Mouse (Mus musculus) gastrocnemius, postnatal 4 days (tissue): ENCODE measurements at regions not wholly inside any gene's neighbourhood (a gene's known extent, or its start where the extent isn't known, plus 50 kb on each side); places are given as distances from the start of the nearest gene placed in this dataset.
A peak's percentile ranks its signal among the peaks of the same experiment; 100 is the strongest.

Source experiments
- DNase-seq, 2 experiments: peaks; one replicate each; pipeline ENCODE4 v3.0.0; 2021 to 2022; ENCODE audit warnings: low spot score in 2 of 2, mixed read lengths in 2 of 2

DNA sequence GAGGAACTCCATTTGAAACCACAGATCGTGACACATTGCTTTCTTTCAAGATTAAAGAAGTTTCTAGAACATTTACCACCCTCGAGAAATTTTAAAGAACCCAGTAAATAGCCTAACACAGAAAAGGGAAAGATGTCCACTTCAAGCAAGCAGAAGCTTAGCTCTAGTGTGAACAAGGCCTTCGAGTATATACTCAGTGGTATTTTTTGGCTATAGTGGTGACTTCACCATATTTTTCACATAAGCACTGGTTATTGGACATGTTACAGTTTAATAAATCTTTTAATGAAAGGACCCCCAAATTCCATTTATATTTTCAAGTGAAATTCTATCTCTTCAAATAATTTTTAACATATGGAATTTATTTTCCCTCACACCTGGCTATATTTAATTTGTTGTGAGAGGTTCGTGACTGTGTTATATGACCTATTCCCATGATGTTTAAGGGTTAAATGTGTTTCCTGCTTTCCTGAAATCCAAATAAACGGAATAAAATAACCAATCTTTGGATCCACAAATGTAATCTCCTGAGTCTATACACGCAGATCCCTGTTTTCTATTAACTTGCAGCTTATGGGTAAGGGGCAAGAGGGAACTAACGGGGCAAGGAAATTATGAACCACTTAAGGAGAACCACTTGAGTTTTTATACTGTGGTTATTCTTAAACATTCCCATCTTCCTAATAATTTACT, 60.6 kb upstream of the Tas2r134 start:
- no peak for DNase-seq

- no peak for DNase-seq
Observed at GRCm38 (mm10) chr2:51563881-51564280, 63.4 kb upstream of the Tas2r134 start.

DNA sequence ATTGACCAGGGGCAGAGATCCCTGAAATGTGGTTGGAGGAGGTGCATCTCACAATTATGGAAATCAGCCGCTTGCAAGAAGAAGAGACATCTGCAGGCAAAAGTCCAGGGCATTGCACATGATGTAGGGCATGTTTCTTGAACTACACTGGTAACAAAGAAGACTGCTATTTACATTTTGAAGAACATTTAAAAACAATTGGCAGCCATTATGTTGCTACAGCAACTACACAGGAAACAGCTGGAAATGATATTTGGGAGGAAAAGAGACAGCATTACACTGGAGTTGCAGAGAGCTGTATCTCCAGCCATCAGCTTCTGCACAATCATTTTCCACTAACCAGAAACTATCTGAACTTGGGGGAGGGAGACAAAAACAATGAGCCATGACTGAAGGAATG, 64.1 kb upstream of the Tas2r134 start:
- no peak for DNase-seq

GRCm38 (mm10) chr2:51550863-51551262, 76.4 kb upstream of the Tas2r134 start:
- DNase-seq: no peak

GRCm38 (mm10) chr2:51549125-51549524, 78.2 kb upstream of the Tas2r134 start:
- no peak for DNase-seq

DNA sequence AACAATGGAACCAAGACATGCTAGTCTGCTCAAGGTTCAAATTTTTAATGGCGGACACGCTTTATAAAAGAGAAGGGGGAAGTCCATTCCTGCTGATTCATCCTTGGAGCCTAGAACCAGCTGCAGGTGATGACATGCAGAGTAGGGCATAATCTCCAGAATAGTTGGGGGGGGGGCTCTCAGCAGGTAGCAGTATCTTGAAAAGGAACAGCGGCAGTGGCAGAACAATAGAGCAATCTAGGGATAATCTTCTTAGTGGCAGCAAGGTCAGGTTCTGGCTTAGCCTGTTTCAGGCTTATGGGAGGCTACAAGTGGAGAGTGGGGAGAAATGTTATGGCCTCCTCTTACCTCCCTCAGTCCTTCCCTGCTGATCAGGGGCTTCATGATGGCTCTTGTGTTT, 81.1 kb upstream of the Tas2r134 start:
- DNase-seq: no peak

DNA sequence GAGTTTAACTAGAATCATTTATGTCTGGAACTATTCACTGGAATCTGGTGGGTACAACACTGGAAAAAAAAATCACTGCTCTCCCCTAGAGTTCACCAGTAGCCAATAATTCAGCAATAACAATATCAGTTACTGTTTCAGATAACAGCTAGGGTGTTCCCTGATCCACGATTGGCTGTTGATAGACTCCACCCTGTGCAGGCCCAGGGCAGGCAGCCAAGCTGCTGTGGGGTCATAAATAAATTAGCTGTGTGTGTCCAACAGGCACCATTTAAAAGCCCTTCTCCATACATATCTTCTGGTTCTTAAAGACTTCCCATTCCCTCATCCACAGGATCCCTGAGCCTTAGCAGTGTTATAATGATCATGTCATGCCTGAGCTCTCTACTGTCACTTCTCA, 83.4 kb upstream of the Tas2r134 start:
- no peak for DNase-seq

GRCm38 (mm10) chr2:51542272-51542671, 85.0 kb upstream of the Tas2r134 start:
- no peak for DNase-seq

GRCm38 (mm10) chr2:51532709-51533414, 94.4 kb upstream of the Tas2r134 start:
- DNase-seq: no peak

DNA sequence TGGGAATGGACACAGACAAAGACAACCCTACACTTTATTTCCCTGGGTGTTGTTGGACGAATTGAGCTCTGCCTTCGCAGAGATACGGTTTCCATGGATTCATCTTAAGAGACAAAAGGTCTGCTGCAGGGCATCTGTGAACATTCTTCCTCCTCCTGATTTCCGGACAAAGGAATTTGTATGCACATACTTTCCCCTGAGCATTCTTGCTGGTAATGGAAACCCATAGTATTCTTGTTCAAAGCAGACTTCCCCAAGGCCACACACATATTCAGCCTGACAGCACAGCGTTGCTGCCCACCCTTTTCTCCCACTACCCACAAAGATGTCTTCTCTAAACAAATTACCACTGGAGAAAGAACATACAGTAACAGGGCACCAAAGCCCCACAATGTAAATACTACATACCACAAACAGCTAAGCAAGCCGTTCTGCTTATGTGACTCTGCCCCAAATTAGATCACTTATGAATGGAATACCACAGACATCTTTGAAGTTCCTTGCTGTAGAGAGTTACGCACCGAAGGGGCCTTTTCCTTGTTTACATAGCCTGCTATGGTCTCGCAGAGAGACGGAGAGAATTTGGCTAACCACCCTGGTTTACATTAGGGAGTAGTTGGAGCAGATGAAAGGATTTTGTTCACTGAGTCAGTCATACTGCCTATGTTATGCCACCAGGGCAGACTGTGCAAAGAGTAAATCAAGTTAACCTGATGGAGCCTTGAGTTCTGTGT, 96.0 kb upstream of the Tas2r134 start:
- no peak for DNase-seq

GRCm38 (mm10) chr2:51522766-51523165, 104.5 kb upstream of the Tas2r134 start:
- DNase-seq: no peak

DNA sequence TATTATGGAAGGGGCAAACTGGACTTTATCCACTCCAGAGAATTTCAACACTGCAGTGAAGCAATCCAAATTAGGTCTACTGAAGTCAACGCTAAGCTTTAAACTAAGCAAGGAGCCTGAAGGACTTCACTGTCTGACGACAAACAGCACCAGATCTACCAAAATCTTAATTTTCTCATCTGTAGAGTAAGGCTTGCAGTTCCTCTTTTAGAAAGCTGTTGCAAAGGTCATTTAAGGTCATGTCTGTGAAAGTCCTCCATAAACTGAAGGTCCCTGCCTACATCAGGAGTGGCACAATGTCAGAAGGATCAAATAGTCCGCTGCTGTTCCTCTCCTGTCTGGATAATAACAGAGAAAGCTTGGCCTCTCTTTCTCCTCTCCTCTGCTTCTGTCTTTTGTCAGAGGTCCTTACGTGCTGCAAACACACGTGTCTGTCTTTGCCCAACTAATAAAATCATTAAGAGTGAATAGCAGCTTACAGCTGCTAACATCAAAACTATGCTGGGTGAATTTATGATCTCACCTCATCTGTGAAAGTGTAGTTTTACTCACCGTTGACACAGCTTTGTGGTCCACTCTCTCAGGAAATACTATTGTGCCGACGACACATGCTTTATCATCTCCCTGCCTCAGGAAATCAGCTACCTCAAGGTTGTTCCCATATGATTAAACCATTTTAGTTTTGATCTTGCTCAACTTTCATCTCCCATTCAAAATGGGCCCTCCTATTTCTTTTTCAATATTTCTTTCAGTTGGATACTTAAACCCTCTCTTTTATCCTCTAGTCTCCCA, 117.9 kb upstream of the Tas2r134 start:
- DNase-seq: no peak

DNA sequence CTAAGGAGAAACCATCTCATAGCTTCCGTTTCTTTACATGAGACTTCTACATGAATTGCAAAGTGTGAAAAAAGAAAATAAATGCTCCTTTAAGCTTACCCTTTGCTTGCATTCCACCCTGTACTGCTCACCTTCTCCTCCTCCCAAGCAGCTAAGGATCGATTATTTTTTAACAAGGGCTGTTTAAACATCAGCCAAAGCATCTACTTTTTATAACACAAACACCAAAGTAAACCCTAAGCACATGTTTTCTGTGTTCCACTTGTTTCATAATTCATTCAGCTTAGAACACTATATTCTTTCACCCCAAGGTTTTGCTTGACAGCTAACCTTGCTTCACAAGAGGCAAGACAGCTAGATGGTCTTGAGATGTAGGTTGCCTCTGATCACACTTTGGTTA, 129.4 kb upstream of the Tas2r134 start:
- DNase-seq: no peak

GRCm38 (mm10) chr2:51473753-51474152, 153.6 kb upstream of the Tas2r134 start:
- DNase-seq: no peak

DNA sequence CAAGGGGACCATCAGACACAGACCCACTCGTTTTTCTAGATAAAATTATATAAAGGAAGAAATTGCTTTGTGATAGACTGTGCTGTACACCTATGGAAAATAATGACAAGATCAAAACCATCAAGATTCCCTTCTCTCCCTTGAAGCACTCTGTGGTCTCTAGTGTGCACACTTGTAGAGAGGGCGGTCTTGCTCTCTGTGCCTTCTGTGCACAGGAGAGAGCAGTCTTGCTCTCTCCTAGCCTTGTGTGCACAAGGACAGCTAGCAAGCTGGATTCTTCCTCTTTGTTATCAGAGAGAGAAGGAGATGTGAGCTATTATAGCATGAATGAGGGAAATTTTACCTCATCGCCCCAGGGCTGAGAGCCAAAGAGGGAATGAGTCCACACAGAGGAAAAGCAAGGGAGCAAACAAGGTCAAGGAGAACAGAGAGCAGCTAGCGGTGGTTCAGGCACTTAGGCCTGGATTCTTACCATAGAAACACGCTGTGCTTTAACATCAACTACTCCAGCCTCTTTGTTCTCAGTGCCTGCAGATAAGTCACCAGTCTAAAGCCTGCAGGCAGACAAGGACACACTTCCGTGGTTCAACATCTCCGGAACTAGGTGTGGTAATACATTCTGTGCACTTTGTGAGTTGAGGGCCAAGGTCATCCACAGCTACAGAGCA, 160.2 kb upstream of the Tas2r134 start:
- no peak for DNase-seq

DNA sequence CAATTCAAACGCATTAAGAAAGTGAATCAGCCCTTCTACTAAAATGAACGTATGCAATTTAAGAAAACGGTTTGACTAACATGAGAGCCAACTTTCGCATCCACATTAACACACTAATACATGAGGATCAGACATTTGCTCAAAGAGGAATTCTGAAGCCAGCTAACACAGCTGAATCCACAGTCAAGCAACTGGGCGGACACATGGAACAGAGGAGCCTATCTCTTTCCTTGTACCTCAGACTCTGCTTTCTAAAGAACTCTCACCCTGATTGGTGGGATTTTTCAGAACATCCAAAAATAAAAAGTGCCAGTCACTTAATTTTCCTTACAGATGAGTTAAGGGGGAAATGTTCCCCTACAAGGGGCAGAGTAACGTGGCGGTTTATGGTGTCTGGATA, 161.3 kb upstream of the Tas2r134 start:
- DNase-seq: no peak

DNA sequence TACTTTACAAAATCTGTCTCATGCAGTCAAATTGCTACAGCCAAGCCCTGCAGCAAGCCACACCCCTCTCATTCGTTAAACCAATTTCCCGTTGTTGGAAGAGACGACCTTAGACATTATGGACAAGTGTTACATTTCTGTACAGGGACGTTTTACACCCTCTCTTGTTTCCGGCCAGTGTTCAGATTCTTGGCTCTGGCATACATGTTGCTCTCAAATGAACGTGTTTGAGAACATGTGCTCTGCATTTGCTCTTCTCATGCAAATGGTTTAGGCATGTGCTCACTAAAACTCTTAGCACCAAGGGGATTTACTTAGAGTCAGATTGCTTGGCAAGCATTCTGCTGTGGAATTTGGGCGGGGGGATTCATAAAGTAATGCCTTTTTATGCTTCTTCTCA, 161.7 kb upstream of the Tas2r134 start:
- DNase-seq: peak in 1 of 2 experiments; percentile 38

DNA sequence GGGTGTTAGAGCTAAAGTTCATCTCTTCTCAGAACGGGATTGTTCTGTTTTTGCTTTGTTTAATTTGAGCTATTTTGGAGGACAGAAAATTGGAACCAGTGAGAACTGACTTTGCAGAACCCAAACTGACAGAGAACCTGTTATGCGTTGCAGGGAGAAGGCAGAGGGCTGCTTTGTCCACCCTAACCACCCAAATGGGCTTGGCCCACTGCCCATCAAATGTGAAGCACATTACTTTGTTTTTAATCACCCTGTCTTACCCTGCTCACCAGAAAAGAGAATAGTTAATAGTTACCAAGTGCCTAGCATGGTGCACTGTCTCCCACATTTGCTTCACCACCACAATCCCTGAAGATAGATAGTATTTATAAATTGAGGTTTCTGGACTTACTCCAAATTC, 163.0 kb upstream of the Tas2r134 start:
- DNase-seq: no peak

DNA sequence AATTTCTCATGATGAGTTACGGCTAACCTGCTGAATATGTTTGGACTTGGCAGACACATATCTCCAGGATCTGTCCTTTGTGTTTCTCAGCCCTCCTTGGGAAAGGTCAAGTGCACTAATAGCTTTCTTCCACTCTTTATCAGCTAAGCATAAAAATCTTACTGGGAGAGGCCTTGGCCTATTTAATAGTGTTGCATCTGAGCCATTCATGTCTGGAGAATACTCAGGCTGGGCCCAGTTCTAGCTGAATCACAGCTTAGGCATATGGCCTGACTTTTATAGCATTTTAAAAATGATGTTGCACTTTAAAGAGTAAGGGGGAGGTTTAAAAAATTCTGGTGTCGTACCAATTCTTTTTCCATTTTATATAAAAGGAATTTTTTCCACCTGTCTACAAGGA, 166.4 kb upstream of the Tas2r134 start:
- DNase-seq: no peak

- DNase-seq: no peak
Observed at GRCm38 (mm10) chr2:51459486-51459885, 167.8 kb upstream of the Tas2r134 start.

DNA sequence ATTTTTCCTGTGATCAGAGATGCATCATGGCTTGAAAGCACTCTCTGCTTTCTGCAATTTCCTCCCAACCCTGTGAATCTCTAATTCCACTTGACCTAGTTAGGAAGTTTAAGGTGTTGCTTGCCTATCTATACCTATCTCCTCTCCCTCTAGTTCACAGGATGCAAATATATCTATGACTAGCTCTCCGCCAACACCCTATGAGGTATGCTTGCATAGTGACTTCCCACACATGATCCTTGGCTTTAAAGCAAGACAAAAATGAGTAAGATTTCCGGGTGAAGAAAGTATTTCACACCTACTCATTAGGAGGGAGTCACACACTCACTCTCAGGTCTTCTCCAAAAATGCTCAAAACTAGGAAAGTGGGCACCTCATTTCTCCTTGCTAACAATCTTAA, 169.6 kb upstream of the Tas2r134 start:
- no peak for DNase-seq
